Mouse (Mus musculus) brain, embryonic 14.5 days (tissue): ENCODE data around the gene Prpf8.

Source experiments
- CTCF ChIP-seq: fragments of 200-500 bp; IDR thresholded peaks from 2 replicates; pipeline ENCODE4 v1.5.1; 2012; ENCODE audit warnings: inconsistent platforms, mild to moderate bottlenecking, moderate library complexity, borderline replicate concordance; ENCODE audit not compliant: insufficient read depth, insufficient read length; ENCODE audit errors: extremely low read depth
- POLR2A ChIP-seq: fragments of 200-500 bp; IDR thresholded peaks from 2 replicates; pipeline ENCODE4 v1.6.1; 2012; ENCODE audit warnings: mild to moderate bottlenecking, inconsistent platforms, borderline replicate concordance; ENCODE audit not compliant: poor library complexity, insufficient read depth, insufficient read length, severe bottlenecking; ENCODE audit errors: extremely low read depth

DNA sequence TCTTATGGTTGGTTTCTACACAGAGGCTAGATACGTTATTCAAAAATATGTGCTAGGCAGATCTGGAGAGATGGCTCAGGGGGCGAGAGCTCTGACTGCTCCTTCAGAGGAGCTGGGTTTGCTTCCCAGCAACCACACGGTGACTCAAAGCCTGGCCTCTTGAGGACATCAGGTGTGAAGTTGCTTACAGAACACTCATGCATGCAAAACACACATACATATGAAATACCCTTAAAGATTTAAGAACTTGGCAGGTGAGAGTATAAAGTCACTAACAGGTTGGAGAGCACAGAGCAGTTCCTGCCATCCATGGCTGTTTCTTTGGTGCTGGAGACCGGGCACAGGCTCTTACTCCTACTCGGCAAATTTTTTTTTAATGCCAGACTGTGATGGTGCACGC lies 40.3 kb downstream of the Prpf8 start:
- TF ChIP-seq POLR2A (no peak), CTCF (no peak)
